Mouse (Mus musculus) neural tube, embryonic 12.5 days (tissue): ENCODE results near the gene Fndc3b. TPM values are rescaled to one million over a fixed set of nuclear protein-coding genes. Genes with fewer than 3 reads are reported as not detected.

ENCODE experiments used
- ATAC-seq: fragments of 200-750 bp; cut with Nextera tagmentation; 2 replicates; pipeline ENCODE4 v1.8.0; 2017; ENCODE audit warnings: low read depth, mild to moderate bottlenecking, moderate TSS enrichment, moderate library complexity; ENCODE audit not compliant: low FRiP score
- H3K27ac ChIP-seq: fragments of 300-500 bp; sonication (generic); 2 replicates; pipeline ENCODE4 v1.5.1; 2016
- H3K27me3 ChIP-seq: fragments of 300-500 bp; sonication (generic); replicated peaks from 2 replicates; pipeline ENCODE4 v1.6.1; 2016; ENCODE audit warnings: mild to moderate bottlenecking
- H3K36me3 ChIP-seq: fragments of 300-500 bp; sonication (generic); 2 replicates; pipeline ENCODE4 v1.6.1; 2016; ENCODE audit warnings: mild to moderate bottlenecking
- H3K4me1 ChIP-seq: fragments of 300-500 bp; sonication (generic); 2 replicates; pipeline ENCODE4 v1.6.1; 2016
- H3K4me2 ChIP-seq: fragments of 300-500 bp; sonication (generic); replicated peaks from 2 replicates; pipeline ENCODE4 v1.6.1; 2016; ENCODE audit warnings: mild to moderate bottlenecking
- H3K4me3 ChIP-seq: fragments of 300-500 bp; sonication (generic); 2 replicates; pipeline ENCODE4 v1.5.1; 2016
- H3K9ac ChIP-seq: fragments of 300-500 bp; sonication (generic); 2 replicates; pipeline ENCODE4 v1.6.1; 2016; ENCODE audit warnings: mild to moderate bottlenecking
- H3K9me3 ChIP-seq: fragments of 300-500 bp; sonication (generic); 2 replicates; pipeline ENCODE4 v1.6.1; 2016; ENCODE audit warnings: mild to moderate bottlenecking
- WGBS: fragments of 180-500 bp; shearing (Covaris S2); methylation state at CpG from one replicate; pipeline ENCODE4 v1.1.7; 2016; 5-methylcytosine and 5-hydroxymethylcytosine counted together
- polyA plus RNA-seq: library from polyadenylated mRNA; unstranded; fragments of >200 nt; fragmentation: Nextera tagmentation; extraction: Ambion mirVana; gene quantifications from 2 replicates; pipeline ENCODE4 v1.2.1, GENCODE M21; 2016

Gene Fndc3b
- polyA plus RNA-seq, 1 experiment from 2014 or later, result 16.0 TPM

DNA sequence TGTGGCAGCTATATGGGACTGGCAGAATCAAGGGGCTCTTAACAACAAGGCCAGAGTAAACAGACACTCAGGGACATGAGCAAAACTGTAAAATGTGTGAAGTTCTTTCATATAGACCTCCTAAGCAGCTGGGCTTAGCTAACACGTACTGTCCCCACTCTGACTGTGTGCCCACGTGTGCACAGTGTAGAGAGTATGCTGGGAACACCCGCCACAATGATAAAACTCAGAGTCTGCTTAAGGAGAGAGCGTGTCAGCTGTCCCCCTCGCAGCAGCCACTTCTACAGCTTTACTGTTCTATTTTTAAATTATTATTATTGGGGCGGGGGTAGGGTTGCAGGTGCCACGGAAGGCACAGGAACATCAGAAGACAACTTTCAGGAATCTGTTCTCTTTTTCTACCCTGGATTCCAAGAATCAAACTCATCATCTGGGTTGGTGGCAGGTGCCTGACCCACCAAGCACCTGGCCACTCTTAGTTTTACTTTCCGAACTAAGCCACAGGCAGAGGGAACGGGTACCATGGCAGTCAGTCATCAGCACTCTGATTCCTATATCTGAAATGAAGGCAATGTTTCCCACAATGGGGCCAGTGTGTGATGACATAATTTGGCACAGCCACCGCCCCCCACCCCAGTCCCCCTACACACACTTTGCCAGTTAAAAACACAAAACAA is 133.6 kb downstream of the Fndc3b start:
- ATAC-seq, result no peak
- Histone ChIP-seq H3K9ac (no peak overlapping the region), H3K4me3 (no peak overlapping the region), H3K27me3 (no peaks in the 10 kb centered on the region), H3K9me3 (no peaks in the 10 kb centered on the region), H3K27ac (no peak overlapping the region), H3K4me1 (peaks cover 38% of the 10 kb centered on the region), H3K36me3 (no peaks in the 10 kb centered on the region), H3K4me2 (no peak overlapping the region)
- WGBS, result 91% methylated on average over 10 of the region's 10 CpGs

GRCm38 (mm10) chr3:27574241-27574640 is 136.9 kb downstream of the Fndc3b start:
- H3K4me3 ChIP-seq, result no peak overlapping the region
- no peak overlapping the region for H3K27ac ChIP-seq
- ATAC-seq, result no peak
- no peaks in the 10 kb centered on the region for H3K27me3 ChIP-seq
- H3K9ac ChIP-seq, result no peak overlapping the region
- H3K4me1 ChIP-seq, result peaks cover 27% of the 10 kb centered on the region
- no peaks in the 10 kb centered on the region for H3K9me3 ChIP-seq
- no peak overlapping the region for H3K4me2 ChIP-seq
- 85% methylated on average over 9 of the region's 9 CpGs for WGBS
- H3K36me3 ChIP-seq, result no peaks in the 10 kb centered on the region

DNA sequence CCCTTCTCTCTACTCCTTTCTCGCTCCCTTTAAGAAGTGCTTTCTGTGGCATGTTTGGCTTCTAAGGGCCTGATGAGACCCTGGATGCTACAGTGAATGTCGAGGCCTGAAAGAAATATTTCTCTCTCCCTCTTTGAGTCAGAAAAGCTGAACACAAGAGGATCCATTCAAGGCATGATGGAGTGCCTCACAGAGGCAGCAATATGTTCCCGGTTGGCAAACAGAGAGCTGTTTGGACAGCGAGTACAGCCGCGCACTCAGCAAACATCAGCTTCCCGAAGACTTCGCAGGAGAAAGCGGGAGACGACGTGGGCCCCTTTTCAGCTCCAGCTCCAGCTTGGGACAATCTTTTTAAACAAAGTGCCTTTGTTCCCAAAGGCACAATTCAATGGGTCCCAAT is 137.6 kb downstream of the Fndc3b start:
- H3K4me1 ChIP-seq, result peaks cover 23% of the 10 kb centered on the region
- no peaks in the 10 kb centered on the region for H3K9me3 ChIP-seq
- no peaks in the 10 kb centered on the region for H3K27me3 ChIP-seq
- 0 out of 2 replicates have a peak overlapping the region, but pooled peaks have one; percentile 2 for H3K4me2 ChIP-seq
- peak; percentile 74 for ATAC-seq
- no peak overlapping the region for H3K4me3 ChIP-seq
- H3K9ac ChIP-seq, result no peak overlapping the region
- no peak overlapping the region for H3K27ac ChIP-seq
- no peaks in the 10 kb centered on the region for H3K36me3 ChIP-seq
- 10% methylated on average over 11 of the region's 11 CpGs for WGBS

DNA sequence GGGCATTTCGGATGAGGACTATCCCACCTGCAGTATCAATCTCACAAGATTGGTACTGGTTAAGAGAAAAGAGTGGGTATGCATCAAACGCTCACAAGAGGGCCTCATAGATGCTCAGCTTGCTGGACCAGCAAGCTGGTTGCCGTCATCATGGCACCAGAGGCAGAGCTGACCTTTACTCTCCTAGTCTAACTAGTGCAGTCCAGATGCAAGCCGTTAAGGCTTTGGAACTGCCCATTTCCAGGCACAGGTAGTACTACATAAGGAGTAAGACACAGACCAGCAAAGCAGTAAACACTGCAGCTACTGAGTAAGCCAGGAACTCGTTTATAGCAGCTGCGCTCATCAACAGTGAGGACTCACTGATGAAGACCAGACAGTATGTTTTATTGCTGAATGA is 138.8 kb downstream of the Fndc3b start:
- no peaks in the 10 kb centered on the region for H3K27me3 ChIP-seq
- ATAC-seq, result peak; percentile 45
- H3K36me3 ChIP-seq, result no peaks in the 10 kb centered on the region
- WGBS, result 46% methylated on average over 6 of the region's 6 CpGs
- H3K4me3 ChIP-seq, result no peak overlapping the region
- H3K27ac ChIP-seq, result no peak overlapping the region
- H3K4me1 ChIP-seq, result peaks cover 21% of the 10 kb centered on the region
- H3K9me3 ChIP-seq, result no peaks in the 10 kb centered on the region
- H3K4me2 ChIP-seq, result no peak overlapping the region
- H3K9ac ChIP-seq, result no peak overlapping the region

DNA sequence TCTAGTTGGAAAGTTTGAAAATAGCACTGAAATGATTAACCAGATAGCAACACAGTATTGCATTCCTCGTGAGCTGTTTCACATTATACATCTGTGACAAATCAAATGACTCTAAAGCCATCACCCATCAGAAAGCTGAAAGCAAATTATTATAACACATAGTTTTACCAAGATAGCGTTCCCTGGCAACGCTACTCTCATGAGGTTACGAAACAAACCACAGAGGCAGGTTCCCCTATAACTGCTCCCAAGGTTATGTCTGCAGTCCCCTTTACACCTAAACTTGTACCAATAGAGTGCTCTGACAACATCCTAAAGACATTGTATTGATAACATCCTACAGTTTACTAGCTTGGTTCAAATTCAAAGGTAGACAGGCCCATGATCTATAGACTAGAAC is 145.8 kb downstream of the Fndc3b start:
- no peak overlapping the region for H3K27ac ChIP-seq
- H3K36me3 ChIP-seq, result no peaks in the 10 kb centered on the region
- no peak overlapping the region for H3K9ac ChIP-seq
- WGBS, result 92% methylated on average over 4 of the region's 4 CpGs
- no peak overlapping the region for H3K4me3 ChIP-seq
- no peaks in the 10 kb centered on the region for H3K27me3 ChIP-seq
- ATAC-seq, result no peak
- no peak overlapping the region for H3K4me2 ChIP-seq
- H3K9me3 ChIP-seq, result no peaks in the 10 kb centered on the region
- no peaks in the 10 kb centered on the region for H3K4me1 ChIP-seq

DNA sequence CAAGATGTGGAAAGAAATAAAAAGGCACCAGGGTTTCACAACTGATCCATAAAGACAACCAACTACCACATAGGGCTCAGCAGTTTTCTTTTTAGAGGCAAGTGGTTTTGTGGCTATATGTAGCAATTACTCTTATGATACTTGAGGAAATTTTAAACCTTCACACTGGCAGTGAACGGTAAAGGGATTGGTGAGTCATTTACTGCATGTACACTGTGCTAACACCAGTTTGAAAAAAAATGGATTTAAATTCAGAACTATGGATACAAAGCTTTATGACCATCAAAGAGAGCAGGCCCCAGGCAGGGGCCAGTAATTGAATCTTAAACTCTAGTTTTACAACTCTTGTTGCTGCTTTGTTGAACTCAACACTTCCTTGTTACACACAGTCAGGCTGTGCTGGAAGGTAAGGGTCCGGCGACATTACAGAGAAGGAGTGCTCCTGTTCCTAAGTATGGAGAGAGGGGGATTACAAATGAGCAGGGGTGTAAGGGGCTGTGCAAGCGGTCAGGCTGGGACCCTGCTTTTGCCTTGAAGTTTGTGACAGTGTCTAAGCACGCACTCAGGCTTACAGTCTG is 148.0 kb downstream of the Fndc3b start:
- Histone ChIP-seq H3K36me3 (no peaks in the 10 kb centered on the region), H3K27me3 (no peaks in the 10 kb centered on the region), H3K9me3 (no peaks in the 10 kb centered on the region), H3K27ac (no peak overlapping the region), H3K9ac (no peak overlapping the region), H3K4me3 (no peak overlapping the region), H3K4me1 (no peaks in the 10 kb centered on the region), H3K4me2 (no peak overlapping the region)
- 80% methylated on average over 5 of the region's 5 CpGs for WGBS
- no peak for ATAC-seq

- ATAC-seq, result no peak
- H3K27me3 ChIP-seq, result no peaks in the 10 kb centered on the region
- H3K4me1 ChIP-seq, result no peaks in the 10 kb centered on the region
- H3K4me2 ChIP-seq, result no peak overlapping the region
- no peaks in the 10 kb centered on the region for H3K9me3 ChIP-seq
- H3K9ac ChIP-seq, result no peak overlapping the region
- H3K4me3 ChIP-seq, result no peak overlapping the region
- H3K36me3 ChIP-seq, result no peaks in the 10 kb centered on the region
- 83% methylated on average over 3 of the region's 3 CpGs for WGBS
- no peak overlapping the region for H3K27ac ChIP-seq
These were observed 148.6 kb downstream of the Fndc3b start for GRCm38 (mm10) chr3:27562476-27562875.

- no peaks in the 10 kb centered on the region for H3K36me3 ChIP-seq
- 100% methylated on average over 2 of the region's 2 CpGs for WGBS
- no peak for ATAC-seq
- H3K9ac ChIP-seq, result no peak overlapping the region
- no peaks in the 10 kb centered on the region for H3K27me3 ChIP-seq
- no peaks in the 10 kb centered on the region for H3K9me3 ChIP-seq
- no peak overlapping the region for H3K4me3 ChIP-seq
- H3K4me1 ChIP-seq, result no peaks in the 10 kb centered on the region
- H3K27ac ChIP-seq, result no peak overlapping the region
- no peak overlapping the region for H3K4me2 ChIP-seq
These were observed 149.2 kb downstream of the Fndc3b start for GRCm38 (mm10) chr3:27561921-27562320.

DNA sequence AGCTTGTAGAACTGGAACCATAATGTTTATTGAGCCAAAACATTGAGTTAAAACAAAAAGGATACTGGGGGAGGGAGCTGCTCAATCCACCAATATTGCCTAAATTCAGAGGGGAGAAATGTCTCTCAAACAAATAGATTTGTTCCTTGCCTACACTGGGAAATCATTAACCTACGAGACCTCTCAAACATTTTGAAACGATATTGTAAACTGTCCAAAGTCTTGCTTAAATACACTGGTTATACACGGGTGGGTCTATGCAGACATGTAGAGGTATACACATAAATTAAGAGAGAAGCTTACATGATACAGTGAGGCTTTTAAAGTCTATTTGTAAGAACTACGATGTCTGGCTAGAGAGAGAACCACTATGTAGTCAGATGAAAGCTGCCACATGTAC is 151.8 kb downstream of the Fndc3b start:
- Histone ChIP-seq H3K9ac (no peak overlapping the region), H3K27me3 (no peaks in the 10 kb centered on the region), H3K36me3 (no peaks in the 10 kb centered on the region), H3K9me3 (no peaks in the 10 kb centered on the region), H3K4me3 (no peak overlapping the region), H3K4me1 (no peaks in the 10 kb centered on the region), H3K4me2 (no peak overlapping the region), H3K27ac (no peak overlapping the region)
- no peak for ATAC-seq
- 89% methylated on average over 4 of the region's 4 CpGs for WGBS

DNA sequence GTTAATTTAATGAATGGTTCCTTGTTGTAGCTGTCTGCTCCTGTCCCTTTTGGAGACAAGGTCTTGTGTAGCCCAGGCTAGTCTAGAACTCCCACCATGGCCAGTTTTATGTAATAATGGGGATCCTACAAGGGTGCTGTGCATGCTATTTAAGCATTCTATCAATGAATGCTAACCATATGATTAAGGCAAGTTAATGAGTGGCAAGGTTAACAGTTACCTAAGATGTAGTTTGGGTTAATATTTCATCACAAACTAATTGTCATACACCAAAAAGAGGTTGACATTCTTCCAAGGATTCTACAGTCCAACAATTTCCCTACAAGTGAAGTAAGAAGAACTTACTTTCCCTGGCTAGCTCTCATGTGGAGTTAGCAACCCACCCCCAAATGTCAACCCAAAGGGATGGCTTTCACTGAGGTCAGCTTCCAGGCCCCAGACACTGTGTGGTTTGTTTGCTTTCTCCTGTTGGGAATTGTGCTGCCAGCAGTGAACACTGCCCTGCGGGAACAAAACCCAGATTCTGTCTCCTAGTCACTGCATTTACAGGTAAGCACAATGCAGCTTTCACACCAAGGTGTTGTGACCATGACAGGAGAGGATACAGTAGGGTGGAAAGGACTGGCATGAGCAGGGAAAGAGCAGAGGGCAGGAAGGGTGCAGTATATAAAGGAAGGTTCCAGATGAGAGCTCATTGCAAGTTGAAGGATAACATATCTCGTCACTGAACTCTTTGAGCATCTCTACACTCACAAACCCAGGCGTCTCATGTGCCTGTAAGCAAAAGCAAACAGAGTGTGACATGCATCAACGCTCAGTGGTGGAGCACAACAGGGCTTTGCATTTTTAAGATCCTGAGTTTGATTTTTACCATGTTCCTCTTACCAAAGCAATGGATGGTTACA is 153.8 kb downstream of the Fndc3b start:
- Histone ChIP-seq H3K36me3 (no peaks in the 10 kb centered on the region), H3K9ac (no peak overlapping the region), H3K4me1 (no peaks in the 10 kb centered on the region), H3K4me3 (no peak overlapping the region), H3K27me3 (no peaks in the 10 kb centered on the region), H3K9me3 (no peaks in the 10 kb centered on the region), H3K4me2 (no peak overlapping the region), H3K27ac (no peak overlapping the region)
- ATAC-seq, result no peak
- 83% methylated on average over 4 of the region's 4 CpGs for WGBS

DNA sequence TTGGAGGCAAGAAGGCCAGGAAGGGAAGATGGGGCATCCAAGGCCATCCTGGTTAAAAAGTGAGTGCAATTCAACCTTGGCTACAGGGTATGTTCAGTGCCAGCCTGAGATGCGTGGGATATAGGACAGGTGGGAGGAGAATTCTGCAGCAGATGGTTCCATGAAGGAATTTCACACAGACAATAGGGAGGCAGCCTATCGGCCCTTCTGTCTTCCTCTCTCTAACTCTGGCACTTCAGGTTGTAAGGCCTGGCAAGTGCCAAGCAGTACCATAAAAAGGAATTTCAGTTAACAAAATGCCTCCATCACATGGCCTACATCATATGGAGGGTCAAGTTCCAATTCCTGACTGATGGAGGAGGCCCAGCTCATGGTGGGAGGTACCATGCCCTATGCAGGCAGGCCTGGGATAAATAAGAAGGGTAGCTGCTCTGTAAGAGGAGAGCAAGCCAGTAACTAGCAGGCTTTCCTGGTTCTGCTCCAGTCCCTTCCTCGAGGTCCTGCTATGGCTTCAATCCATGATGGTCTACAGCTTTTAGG is 155.6 kb downstream of the Fndc3b start:
- Histone ChIP-seq H3K4me3 (no peak overlapping the region), H3K9me3 (no peaks in the 10 kb centered on the region), H3K9ac (no peak overlapping the region), H3K4me1 (no peaks in the 10 kb centered on the region), H3K36me3 (no peaks in the 10 kb centered on the region), H3K27me3 (no peaks in the 10 kb centered on the region), H3K4me2 (no peak overlapping the region), H3K27ac (no peak overlapping the region)
- ATAC-seq, result no peak
- 86% methylated on average over 3 of the region's 3 CpGs for WGBS

DNA sequence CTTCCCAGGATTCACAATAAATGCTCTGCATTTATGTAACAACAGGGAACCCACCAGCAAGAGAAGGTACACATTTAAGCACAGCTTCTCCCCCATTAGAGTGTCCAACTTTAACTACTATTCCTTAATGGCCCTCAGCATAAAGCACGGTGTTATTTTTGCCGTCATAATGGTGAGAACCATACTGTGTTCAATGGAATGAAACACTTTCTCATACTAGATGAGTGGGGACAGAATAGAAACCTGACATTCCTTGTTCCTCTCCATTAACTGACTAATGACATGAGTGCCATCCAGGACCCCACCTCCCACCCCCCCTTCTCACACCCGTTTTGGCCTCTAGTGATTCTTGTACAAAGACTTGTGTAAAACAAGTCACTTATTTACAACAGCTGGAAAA is 156.8 kb downstream of the Fndc3b start:
- H3K4me1 ChIP-seq, result no peaks in the 10 kb centered on the region
- WGBS, result 57% methylated on average over 3 of the region's 3 CpGs
- no peak for ATAC-seq

More for the DNA sequence above, 156.8 kb downstream of the Fndc3b start:
- Histone ChIP-seq H3K27me3 (no peaks in the 10 kb centered on the region), H3K27ac (no peak overlapping the region), H3K4me2 (no peak overlapping the region), H3K36me3 (no peaks in the 10 kb centered on the region), H3K9ac (no peak overlapping the region), H3K9me3 (no peaks in the 10 kb centered on the region), H3K4me3 (no peak overlapping the region)
